Mouse (Mus musculus): ENCODE results near the gene Gm17657.

Gene Gm17657

DNA sequence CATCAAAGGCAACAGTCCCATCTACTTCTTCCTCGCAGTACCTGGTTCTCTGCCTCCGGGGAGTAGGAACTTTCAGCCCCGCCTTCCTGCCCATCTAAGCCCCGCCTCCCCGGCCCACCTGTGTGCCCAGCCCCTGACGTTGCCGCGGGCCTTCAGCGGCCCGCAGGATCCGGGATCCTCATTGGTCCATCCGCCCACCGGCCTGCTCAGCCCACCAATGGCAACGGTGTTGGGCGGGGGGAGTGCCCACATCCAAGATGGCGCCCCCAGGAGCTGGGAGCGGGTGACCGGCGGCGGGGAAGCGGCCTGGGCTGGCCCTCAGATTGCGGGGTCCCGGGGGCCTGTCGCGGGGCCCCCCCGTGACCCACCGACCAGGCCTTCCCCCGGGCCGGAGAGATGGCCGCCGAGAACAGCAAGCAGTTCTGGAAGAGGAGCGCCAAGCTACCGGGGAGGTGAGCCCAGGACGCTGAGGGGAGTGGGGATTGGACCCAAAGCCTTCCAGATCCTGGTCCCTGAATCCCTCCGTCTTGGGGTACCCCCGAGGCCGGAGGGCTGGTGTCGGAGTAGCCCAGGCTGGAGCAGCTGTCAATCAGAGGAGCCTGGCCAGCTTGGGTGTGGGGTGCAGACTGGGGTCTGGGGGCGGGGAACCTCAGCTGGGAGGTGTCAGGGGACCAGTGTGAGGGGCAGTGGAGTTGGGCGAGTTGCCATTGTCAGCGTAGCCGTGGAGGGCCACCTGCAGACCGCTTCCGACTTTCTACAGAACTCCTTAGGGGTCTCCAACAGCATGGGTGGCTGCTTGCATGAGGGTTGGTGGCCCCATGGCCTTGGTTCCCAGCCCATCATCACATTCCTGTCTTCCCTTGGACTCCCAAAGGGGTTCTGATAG lies at the start of gene Gm17657, which contains the start of gene Tbc1d22b:
Gene Gm17657 (minus strand): TSS at position 96 of the 886 bp plus-strand sequence.
Gene Tbc1d22b (plus strand): TSS at position 243 of the 886 bp plus-strand sequence.
- peak; percentile 94 for DNase-seq (ENCODE audit: low spot score)

DNA sequence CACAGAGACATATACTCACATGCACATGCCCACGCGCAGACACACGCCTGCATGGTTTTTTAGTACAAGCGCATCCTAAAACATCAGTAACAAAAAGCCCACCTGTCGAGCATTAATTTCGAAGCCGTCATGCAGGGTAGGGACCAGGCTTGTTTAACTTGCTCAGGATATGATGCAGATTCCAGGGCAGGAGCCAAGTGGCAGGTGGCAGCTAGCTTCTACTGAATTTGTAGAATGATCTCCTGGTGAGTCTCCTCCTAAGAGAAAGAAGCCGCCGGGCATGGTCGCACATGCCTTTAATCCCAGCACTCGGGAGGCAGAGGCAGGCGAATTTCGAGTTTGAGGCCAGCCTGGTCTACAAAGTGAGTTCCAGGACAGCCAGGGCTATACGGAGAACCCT lies 49.6 kb upstream of the Gm17657 start:
- no peak for DNase-seq (ENCODE audit: low spot score)

DNA sequence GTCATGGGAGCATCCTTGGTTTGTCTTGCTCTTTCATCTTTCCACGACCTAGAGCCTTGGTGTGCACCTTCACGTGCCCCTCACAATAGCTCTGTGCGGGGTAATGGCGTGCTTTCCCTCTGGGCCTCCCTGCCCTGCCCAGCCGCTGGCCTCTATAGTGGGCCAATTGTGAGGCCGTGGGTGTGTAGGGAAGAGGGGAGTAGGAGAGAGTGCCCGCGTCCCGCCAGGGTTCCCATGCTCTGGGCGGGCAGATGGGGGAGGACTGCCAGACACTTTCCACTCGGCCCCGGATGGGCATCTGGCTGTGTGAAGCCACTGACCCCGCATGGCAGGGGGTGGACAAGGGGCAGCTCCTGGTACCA lies 47.3 kb upstream of the Gm17657 start:
- no peak for DNase-seq (ENCODE audit: low spot score)

DNA sequence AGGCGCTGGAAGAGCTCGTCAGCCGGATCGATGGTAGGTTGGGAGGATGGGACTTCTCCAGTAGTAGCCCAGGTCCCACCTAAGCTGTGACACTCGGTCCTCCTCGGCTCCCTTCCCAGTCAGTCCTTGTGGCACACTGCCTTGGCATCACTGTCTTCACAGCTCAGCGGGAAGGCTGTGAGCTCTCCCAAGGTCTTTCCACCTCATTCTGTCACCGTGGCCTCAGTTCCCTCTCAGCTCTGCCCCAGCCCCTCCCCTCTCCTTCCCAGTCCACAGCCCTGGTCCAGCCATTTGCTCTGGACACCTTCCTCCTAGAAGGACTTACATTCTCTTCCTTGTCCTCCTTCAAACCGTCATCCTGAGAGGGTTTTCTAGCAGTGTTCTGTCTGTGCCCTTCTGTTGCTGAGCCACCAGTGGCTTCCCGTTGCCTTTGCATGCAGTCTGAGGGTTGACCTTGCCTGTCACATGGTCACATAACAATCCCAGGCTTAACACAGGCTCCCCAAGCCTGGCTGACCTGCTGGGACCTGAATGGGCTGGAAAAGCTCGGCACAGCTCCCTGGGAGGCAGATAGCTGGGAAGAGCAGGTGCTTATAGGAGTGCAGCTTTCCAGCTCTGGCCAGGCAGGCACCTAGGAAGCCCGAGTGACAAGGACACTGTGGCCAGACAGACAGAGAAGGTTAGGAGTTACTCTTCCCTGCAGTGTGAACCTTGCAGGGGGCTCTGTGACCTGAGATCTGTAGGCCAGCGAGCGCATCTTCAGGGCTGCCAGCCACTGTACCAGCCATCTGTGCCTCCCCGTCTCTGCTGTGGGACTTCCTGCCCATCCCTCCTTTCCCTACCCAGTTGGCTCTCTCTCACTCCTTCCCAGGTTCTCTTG lies 46.7 kb upstream of the Gm17657 start:
- no peak for DNase-seq (ENCODE audit: low spot score)

DNA sequence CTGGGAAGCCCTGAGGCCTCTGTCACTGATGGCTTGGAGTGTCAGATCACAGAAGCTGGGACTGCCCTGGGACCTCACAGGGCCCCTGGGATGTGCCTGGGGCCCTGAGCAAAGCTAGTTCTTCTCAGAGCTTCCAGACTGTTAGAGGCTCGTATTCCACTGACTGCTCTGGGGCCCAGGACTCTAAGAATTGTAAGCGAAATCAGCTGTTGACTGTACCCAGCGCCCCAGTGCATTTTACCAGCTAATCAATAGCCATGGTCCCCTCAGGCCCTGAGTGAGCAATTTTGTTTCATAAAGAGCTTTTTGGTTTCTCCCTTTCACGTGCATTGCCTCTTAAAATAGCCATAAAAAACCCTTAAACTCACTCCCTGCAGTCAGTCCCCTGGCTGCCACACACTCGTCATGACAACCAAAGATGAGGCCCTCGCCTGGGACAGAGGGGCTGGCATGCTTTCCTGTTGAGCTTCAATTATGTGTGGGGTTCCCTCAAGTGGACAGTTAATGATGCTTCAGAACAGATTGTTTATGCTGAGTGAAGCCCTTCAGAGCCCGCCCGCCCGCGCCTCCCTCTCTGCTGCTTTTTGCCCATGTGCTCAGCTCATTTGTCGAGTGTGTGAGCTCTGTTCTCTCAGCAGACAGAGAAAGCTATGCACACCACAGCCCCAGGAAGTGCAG lies 39.9 kb upstream of the Gm17657 start:
- peak; percentile 81 for DNase-seq (ENCODE audit: low spot score)

DNA sequence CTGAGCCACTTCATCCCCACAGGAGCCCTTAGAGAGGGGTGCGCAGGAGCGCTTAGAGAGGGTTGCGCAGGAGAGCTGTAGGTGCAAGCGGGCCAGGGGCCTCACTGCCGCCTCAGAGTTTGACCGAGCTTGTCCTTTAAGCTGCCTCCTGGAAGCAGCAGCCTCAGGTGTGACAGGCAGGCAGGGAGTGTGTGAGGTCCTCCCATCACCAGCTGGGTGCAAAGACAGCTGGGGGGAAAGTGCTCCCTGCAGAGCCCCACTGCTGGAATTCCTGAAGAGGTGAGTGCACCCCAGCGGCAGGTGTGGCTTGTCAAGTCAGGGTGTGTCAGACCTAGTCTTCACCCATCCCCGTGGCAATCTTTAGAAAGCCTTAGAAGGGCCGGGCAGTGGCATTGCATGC lies 37.5 kb upstream of the Gm17657 start:
- no peak for DNase-seq (ENCODE audit: low spot score)

DNA sequence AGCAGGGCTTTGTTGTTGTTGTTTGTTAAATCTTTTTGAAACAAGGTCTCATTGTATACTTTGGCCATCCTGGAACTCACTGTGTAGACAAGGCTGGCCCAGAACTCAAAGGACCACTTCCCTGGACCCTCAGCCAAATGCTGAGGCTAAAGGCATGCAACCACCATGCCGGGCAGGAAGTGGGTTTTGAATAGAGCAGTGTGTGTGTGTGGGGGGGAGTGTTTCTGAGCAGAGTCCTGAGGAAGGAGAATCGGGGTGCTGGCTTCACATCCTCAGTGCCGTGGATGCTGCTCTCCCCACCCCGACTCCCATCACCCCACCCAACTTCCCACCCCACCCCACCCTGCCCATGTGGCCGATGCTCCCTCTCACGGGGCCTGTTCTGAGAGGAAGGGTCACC lies 36.0 kb upstream of the Gm17657 start:
- DNase-seq (ENCODE audit: low spot score) = no peak

DNA sequence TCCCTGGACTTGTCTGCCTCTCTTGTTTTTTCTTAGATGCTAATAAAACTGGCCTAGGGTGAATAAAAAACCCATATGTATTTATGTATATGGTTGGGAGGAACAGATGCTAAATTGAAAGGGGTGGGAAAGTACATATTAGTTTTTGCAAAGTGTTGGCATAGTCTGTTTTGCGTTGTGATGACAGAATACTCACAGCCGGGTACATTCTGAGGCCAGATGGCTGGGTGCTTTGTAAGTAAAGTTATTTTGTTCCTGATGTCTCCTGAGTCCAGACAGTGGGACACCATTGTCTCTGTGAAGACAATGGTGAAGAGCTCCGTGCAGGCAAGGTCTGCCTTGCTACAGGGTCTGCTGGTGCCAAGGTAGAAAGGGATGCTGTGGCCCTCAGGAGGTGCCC lies 35.3 kb upstream of the Gm17657 start:
- DNase-seq (ENCODE audit: low spot score) = no peak

DNA sequence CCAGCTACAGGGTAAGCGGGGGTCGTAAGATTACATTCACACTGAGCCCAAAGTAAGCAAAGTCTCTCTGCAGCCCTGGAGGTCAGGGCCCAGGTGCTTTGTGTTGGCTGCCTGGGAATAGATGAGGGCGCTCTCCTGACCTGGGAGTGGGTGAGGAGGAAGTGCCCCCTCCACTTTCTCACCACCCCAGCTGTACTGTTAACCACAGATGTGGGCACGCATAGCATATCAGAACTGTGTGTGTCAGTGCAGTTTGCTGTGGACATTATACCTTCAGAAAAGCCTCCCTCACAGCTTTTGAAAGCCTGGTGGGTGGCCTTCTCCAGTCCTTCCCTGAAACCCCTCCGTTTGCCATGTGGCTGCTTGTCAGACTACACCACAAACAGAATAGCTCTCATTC lies 34.9 kb upstream of the Gm17657 start:
- no peak for DNase-seq (ENCODE audit: low spot score)

DNA sequence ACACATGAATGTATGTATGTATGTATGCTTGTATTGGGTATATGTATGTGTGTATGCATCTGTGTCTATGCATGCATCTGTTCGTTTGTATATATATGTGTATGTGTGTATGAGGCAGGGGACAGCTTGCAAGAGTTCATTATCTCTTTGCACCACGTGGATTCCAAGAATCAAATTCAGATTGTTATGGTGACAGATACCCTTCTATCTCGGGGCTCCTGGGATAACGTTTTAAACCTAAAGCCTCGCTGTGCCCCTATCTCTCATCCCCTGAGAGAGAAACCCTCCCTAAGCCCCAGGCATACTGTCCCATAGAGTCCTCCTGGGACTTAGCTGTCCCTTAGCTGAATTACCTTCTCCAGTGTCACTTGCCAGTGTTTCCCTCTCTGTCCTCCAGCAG lies 34.1 kb upstream of the Gm17657 start:
- DNase-seq (ENCODE audit: low spot score) = no peak

DNA sequence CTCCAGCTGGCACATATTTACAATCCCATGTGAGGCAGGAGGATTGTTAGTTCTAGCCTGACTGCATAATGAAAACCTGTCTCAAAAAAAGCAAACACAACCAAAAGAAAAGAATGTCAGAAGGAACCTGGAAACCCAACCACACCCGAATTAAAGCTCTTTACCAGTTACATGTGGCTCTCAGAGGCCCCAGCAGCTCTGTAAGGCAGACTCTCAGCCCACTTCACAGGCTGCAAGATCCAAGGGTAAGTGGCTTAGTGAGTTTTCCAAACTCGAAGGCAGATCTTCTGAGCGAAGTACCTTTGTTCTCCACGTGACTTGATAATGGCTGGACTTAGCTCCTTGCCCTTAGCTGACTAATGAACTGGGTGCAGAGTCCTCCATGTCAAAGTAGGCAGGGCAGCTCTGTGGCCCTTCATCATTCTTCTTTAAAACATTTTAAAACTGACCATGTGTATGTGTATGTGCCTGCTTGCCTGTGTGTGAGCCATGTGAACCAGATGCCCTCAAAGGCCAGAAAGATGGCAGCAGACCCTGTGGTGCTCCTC lies 30.2 kb upstream of the Gm17657 start:
- no peak for DNase-seq (ENCODE audit: low spot score)

DNA sequence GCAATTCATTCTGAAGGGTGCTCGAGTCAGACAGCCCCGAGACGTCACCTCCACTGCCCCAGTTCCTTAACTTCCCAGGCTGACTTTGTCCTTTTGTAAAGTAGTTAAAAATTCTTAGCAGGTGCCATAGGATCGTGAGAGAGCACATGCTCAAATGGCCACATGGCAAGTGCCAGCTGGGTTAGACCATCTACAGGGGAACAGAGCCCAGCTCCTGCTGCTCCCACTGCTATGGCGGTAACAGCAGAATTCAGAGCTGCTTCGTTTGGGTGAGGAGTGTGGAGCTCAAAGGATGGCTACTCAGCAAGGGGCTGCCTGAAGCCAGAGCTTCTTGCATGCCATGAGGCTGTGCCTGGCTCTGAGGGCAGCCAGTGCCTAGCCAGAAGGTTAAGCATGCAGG lies 20.4 kb upstream of the Gm17657 start:
- no peak for DNase-seq (ENCODE audit: low spot score)

DNA sequence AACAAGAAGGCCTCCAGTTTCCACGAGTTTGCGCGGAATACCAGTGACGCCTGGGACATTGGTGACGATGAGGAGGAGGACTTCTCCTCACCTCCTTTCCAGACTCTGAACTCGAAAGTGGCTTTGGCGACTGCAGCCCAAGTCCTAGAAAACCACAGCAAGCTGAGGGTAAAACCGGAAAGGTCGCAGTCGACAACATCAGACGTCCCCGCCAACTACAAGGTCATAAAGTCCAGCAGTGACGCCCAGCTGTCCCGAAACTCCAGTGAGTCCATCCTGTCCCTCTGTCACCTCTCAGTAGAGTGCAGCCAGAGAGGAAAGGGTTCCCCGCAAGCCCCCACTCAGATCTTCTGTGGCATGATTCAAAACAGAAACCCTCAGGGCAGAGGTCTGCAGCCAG lies 19.0 kb upstream of the Gm17657 start:
- no peak for DNase-seq (ENCODE audit: low spot score)

DNA sequence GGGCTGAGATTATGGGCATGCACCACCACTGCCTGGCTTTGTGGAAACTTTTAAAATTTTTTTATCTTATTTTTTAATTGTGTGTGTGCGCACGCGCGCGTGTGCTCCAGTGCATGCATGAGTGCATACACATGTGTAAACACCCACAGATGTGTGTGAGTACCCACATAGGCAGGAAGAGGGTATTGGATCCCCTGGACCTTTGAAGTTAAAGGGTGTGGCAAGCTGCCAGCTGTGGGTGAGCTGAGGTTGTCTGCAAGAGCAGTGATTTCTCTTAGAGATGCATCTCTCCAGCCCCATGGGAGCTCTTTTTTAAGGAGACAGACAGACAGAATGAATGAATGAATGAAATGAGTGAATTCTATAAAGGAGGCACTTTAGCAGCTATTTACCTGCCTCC lies 16.1 kb upstream of the Gm17657 start:
- DNase-seq (ENCODE audit: low spot score) = no peak

DNA sequence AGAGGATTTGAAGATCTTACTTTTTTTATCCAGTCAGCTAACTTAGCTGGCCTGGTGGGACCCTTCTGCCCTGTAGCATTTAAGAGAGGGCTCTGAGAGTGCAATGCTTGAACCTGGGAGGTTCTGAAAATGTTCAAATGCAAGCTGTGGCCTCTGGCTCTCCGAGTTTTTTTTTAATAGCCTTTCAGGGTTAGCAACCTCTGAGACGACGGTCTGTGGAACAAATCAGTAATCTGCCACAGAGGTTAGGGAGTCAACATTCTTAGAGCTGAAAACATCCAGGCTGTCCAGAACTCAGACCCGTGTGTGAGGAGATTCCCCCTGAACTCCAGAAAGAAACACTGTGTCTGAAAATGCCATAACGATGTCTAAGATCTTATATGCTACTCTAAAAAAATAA lies 9.0 kb upstream of the Gm17657 start:
- DNase-seq (ENCODE audit: low spot score) = no peak

DNA sequence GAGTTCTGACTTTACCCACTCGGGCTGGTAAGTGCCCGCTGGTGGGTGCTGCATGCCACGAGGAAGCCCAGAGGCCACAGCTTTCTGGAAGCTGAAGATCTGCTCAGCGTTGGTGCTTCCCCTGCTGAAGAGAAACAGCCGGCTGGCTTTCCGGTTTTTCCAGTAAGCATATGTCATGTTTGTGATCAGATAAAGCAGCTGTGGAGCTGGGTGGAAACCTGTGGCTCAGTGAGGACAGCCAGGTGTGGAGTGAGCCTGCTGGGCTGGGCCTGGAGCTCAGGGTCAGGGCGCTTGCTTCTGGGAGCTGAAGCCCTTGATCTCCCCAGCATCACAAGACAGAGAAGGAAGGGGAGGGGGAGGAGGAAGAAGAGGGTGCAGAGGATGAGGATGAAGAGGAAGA lies 7.5 kb upstream of the Gm17657 start:
- no peak for DNase-seq (ENCODE audit: low spot score)

DNA sequence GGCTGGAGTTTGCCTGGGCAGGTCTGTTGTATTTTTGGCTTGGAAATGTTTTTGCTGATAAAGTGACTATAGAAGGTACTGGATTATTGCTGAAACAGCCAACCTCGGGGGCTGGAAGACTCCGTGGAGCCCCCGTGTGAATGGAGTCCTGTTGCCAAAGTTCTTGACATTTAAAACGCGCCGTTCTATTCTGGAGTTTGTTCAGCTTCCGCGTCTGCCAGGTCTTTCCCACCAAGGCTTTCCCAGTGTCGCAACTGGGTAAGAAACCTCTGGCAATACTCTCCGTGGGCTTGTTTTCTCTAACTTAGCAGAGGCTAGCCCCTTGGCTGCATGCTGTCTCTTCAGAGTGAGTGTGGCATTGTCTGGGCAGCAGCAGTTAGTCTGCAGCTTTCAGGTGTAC lies 7.0 kb upstream of the Gm17657 start:
- no peak for DNase-seq (ENCODE audit: low spot score)

DNA sequence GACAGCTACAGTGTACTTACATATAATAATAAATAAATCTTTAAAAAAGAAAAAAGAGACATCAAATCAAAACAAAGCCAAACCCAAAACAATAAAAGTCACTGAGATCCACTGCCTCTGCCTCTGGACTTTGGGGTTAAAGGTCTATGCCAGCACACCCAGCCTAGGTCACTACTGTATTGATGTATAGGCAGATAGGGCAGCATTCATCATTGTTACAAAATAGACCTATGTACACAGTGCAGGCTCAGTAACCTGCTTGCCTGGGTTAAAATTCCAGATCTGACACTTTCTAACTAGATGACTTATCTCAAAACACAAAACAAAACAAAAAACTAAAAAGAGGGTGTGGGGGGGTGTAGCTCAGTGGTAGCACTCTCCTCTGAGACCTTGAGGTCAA lies 4.7 kb upstream of the Gm17657 start:
- no peak for DNase-seq (ENCODE audit: low spot score)

DNA sequence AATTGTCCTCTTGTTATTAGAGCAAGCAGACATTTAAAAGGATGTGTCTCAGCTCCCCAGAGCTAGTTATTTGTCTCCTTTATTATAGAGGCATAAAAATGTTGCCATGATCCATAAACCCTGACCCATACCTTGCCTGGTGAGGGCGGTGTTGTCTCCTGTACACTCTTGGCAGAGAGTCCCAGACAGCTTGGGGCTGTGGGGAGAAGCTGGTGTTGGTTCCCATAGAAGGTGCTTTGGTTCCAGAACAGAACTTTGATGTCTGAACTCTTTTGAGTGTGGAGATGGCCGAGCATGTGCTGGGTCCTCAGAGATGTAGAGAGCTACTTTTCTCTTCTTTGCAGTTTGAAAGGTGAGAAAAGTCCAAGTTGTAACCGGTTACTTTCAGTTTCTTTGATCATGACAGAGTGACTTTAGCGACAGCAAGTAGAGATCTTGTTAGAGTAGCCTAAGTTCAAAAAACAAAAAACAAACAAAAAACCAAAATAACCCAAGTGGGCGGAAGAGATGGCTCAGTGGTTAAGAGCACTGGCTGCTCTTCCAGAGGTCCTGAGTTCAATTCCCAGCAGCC lies 2.8 kb upstream of the Gm17657 start, which contains the start of gene Tmem217:
Gene Tmem217 (minus strand): TSS at position 224 of the 571 bp plus-strand sequence.
- no peak for DNase-seq (ENCODE audit: low spot score)

DNA sequence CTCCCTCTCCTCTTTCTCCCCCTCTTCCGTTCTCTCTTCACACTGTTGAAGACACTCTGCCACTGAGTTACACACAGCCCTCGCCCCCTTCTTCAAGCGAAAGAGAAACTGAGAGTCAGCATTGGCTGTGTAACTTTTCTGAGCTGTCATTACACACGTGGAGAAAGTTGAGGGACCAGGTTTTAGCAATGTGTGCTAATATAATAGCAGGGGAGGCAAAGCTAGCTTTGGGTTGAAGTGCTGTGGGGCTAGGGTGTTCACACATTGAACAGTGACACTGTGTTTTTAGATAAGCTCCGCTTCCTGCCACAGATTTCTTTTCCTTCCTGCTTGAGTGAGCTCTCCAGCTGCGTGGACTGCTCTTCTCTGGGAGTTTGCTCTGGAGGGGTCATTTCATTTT lies 1.6 kb upstream of the Gm17657 start:
- no peak for DNase-seq (ENCODE audit: low spot score)

DNA sequence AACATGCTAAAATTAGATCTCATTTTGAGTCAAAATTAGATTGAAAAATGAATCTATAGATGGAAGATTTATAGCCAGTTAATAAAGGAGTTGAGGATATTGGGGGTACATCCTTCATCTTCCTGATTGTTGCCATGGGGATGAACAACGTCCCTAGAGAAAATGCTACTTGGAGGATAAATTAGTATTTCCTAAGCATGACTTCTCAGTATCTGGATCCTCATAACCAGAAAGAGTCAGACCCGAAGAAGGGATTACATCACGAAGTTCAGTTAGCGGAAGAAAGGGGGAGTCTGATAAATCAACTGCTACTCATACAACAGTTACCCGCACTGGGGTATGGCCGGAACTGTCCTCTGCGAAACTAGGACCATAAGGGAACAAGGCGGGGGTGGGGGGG lies 444 bp downstream of the Gm17657 start:
- DNase-seq (ENCODE audit: low spot score) = no peak

DNA sequence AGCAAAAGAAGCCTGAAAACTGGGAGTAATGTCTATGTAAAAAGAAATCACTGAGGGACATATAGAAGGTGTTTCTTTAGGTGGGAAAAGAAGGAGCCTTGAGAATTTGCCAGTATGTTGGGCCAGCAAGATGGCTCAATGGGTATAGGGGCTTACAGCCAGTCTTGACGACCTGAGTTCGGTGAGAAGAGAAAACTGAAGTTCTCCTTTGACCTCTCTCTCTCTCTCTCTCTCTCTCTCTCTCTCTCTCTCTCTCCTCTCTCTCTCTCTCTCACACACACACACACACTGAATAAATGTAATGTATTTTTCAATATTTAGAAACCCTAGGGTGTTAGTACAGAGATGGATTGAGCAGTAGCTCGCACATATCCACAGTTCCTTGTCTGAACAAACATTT lies 944 bp downstream of the Gm17657 start:
- no peak for DNase-seq (ENCODE audit: low spot score)

All from retina, embryonic 14.5 days (tissue).